Mouse (Mus musculus) limb, embryonic 12.5 days (tissue): ENCODE data around the gene Limd1. TPM values are rescaled to one million over a fixed set of nuclear protein-coding genes. Genes with fewer than 3 reads are reported as not detected.

ENCODE experiments used
- ATAC-seq: fragments of 200-750 bp; cut with Nextera tagmentation; 2 replicates; pipeline ENCODE4 v1.8.0; 2017; ENCODE audit warnings: low read depth, moderate TSS enrichment; ENCODE audit not compliant: insufficient number of reproducible peaks, insufficient read depth, low FRiP score, low TSS enrichment
- H3K27ac ChIP-seq: fragments of 300-500 bp; sonication (generic); 2 replicates; pipeline ENCODE4 v1.5.1; 2016; ENCODE audit warnings: mild to moderate bottlenecking, moderate library complexity
- H3K27me3 ChIP-seq: fragments of 300-500 bp; sonication (generic); 2 replicates; pipeline ENCODE4 v1.6.1; 2016; ENCODE audit warnings: mild to moderate bottlenecking, moderate library complexity
- H3K36me3 ChIP-seq: fragments of 300-500 bp; sonication (generic); 2 replicates; pipeline ENCODE4 v1.6.1; 2016; ENCODE audit warnings: mild to moderate bottlenecking, moderate library complexity
- H3K4me1 ChIP-seq: fragments of 300-500 bp; sonication (generic); replicated peaks from 2 replicates; pipeline ENCODE4 v1.6.1; 2016
- H3K4me2 ChIP-seq: fragments of 300-500 bp; sonication (generic); 2 replicates; pipeline ENCODE4 v1.6.1; 2016; ENCODE audit warnings: mild to moderate bottlenecking, moderate library complexity
- H3K4me3 ChIP-seq: fragments of 300-500 bp; sonication (generic); replicated peaks from 2 replicates; pipeline ENCODE4 v1.5.1; 2016; ENCODE audit warnings: mild to moderate bottlenecking
- H3K9ac ChIP-seq: fragments of 300-500 bp; sonication (generic); replicated peaks from 2 replicates; pipeline ENCODE4 v1.6.1; 2016; ENCODE audit warnings: mild to moderate bottlenecking, moderate library complexity
- H3K9me3 ChIP-seq: fragments of 300-500 bp; sonication (generic); 2 replicates; pipeline ENCODE4 v1.6.1; 2016; ENCODE audit warnings: mild to moderate bottlenecking, moderate library complexity
- WGBS: fragments of 180-500 bp; shearing (Covaris S2); methylation state at CpG from one replicate; pipeline ENCODE4 v1.1.7; 2016; 5-methylcytosine and 5-hydroxymethylcytosine counted together
- polyA plus RNA-seq: library from polyadenylated mRNA; unstranded; fragments of >200 nt; fragmentation: Nextera tagmentation; extraction: Ambion mirVana; gene quantifications from 2 replicates; pipeline ENCODE4 v1.2.1, GENCODE M21; 2016

Limd1 gene
- polyA plus RNA-seq, 1 experiment from 2014 or later, result 53.6 TPM

DNA sequence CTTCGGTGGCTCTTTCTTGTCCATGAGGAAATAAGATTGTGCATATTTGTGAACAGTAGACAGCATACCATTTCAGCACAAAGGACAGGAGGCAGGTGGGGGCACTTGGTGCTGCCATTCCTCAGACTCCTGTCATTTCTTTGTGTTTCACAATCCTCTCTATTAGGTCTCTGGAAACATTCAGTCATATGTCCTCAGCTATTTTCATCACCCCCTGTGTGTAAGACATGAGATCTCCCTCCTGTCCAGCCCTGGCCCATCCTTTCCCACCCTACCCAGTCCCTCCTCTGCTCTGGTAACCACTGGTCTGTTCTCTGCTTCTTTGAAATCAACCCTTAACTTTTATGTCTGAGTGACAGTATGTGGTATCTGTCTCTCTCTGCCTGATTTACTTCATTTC lies 5.1 kb downstream of the Limd1 start:
- H3K27ac ChIP-seq, result no peak overlapping the region
- H3K36me3 ChIP-seq, result peaks cover 63% of the 10 kb centered on the region
- H3K27me3 ChIP-seq, result no peaks in the 10 kb centered on the region
- H3K4me2 ChIP-seq, result no peak overlapping the region
- no peaks in the 10 kb centered on the region for H3K9me3 ChIP-seq
- no peak overlapping the region for H3K4me3 ChIP-seq
- WGBS, result 96% methylated on average over 1 of the region's 1 CpGs
- H3K4me1 ChIP-seq, result peaks cover 54% of the 10 kb centered on the region
- no peak for ATAC-seq
- no peak overlapping the region for H3K9ac ChIP-seq

DNA sequence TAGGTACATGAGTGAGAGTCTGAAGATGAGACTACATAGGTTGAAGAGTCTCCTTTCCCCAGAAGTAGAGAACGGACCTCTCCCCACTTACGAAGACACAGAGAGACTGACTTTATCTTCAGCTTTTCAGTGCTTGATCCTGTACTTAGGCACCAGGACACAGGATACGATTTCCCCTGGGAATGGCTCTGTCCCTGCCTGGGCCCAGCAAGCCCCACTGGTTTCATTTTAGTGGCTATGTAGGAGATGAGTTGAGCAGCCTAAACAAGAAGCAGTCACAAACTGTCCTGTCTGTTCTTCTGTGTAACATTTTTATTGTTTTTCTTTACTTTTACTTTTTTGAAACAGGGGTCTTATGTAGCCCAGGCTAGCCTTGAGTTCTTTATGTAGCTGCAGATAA lies 6.3 kb downstream of the Limd1 start:
- Histone ChIP-seq H3K4me1 (peaks cover 59% of the 10 kb centered on the region), H3K9me3 (no peaks in the 10 kb centered on the region), H3K4me3 (no peak overlapping the region), H3K36me3 (peaks cover 66% of the 10 kb centered on the region), H3K4me2 (no peak overlapping the region), H3K27ac (no peak overlapping the region), H3K27me3 (no peaks in the 10 kb centered on the region), H3K9ac (no peak overlapping the region)
- no peak for ATAC-seq
- WGBS, result 87% methylated on average over 3 of the region's 3 CpGs

GRCm38 (mm10) chr9:123485561-123485960 lies 7.1 kb downstream of the Limd1 start:
- no peaks in the 10 kb centered on the region for H3K27me3 ChIP-seq
- peaks cover 59% of the 10 kb centered on the region for H3K4me1 ChIP-seq
- H3K27ac ChIP-seq, result no peak overlapping the region
- H3K4me2 ChIP-seq, result no peak overlapping the region
- WGBS, result 94% methylated on average over 4 of the region's 4 CpGs
- no peaks in the 10 kb centered on the region for H3K9me3 ChIP-seq
- ATAC-seq, result no peak
- H3K36me3 ChIP-seq, result peaks cover 60% of the 10 kb centered on the region
- no peak overlapping the region for H3K9ac ChIP-seq
- no peak overlapping the region for H3K4me3 ChIP-seq

GRCm38 (mm10) chr9:123486635-123487034 lies 8.1 kb downstream of the Limd1 start:
- 71% methylated on average over 3 of the region's 3 CpGs for whole genome bisulfite sequencing
- Histone ChIP-seq H3K9ac (no peak overlapping the region), H3K9me3 (no peaks in the 10 kb centered on the region), H3K36me3 (peaks cover 53% of the 10 kb centered on the region), H3K27ac (no peak overlapping the region), H3K27me3 (no peaks in the 10 kb centered on the region), H3K4me2 (no peak overlapping the region), H3K4me3 (no peak overlapping the region), H3K4me1 (peaks cover 56% of the 10 kb centered on the region)
- ATAC-seq, result no peak

DNA sequence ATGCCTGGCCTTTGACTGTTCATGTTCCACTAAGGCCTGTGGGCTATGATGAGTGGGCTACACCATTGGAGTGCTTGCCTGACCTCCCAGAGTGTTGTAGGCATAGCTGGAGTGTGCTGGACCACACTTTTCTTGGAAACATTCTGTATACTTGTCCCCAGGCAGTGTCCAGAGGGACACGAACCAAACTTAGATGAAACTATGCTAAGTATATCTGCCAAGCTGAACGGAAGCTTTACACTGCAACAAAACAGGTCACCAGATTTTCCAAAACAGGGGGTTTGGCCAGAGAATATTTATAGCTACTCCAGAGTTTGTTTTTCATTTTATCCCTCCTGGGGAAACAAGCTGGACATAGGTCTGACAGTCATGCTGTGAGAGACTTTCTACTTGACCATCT lies 10.6 kb downstream of the Limd1 start:
- no peak for ATAC-seq
- Histone ChIP-seq H3K4me2 (no peak overlapping the region), H3K4me3 (no peak overlapping the region), H3K4me1 (peaks cover 45% of the 10 kb centered on the region), H3K27me3 (no peaks in the 10 kb centered on the region), H3K27ac (no peak overlapping the region), H3K36me3 (peaks cover 38% of the 10 kb centered on the region), H3K9ac (no peak overlapping the region), H3K9me3 (no peaks in the 10 kb centered on the region)
- WGBS, result 86% methylated on average over 2 of the region's 2 CpGs

- Histone ChIP-seq H3K4me1 (peaks cover 45% of the 10 kb centered on the region), H3K27me3 (no peaks in the 10 kb centered on the region), H3K4me2 (no peak overlapping the region), H3K9ac (no peak overlapping the region), H3K9me3 (no peaks in the 10 kb centered on the region), H3K27ac (0 out of 2 replicates have a peak overlapping the region, but pooled peaks have one; percentile 7), H3K36me3 (peaks cover 31% of the 10 kb centered on the region), H3K4me3 (no peak overlapping the region)
- WGBS, result 63% methylated on average over 9 of the region's 9 CpGs
- ATAC-seq, result peak; percentile 22; the same call in 1 of the 2 replicates
Measured at GRCm38 (mm10) chr9:123489727-123490343, 11.3 kb downstream of the Limd1 start.

DNA sequence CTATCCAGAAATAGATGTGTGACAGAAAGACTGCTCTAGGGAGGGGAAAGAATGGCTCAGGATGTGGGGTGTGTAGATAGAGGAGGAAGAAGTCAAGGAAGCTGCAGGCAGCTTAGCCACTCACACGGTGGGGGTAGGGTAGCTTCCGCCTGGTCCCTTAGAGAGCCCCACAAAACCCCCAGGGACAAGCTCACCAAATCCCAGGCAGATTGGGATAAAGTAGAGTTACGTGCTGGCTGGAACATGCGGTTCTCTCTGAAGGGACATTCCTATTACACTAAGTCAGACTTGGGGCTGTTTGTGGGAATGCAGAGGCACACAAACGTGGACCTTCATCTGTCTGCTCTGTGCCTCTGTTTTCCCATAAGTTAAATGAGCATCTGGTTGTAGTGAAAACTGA lies 12.4 kb downstream of the Limd1 start:
- H3K4me3 ChIP-seq, result no peak overlapping the region
- 67% methylated on average over 5 of the region's 5 CpGs for WGBS
- no peaks in the 10 kb centered on the region for H3K27me3 ChIP-seq
- H3K4me1 ChIP-seq, result peaks cover 53% of the 10 kb centered on the region
- peak overlapping the region; percentile 42; the same call in 1 of the 2 replicates for H3K27ac ChIP-seq
- no peaks in the 10 kb centered on the region for H3K9me3 ChIP-seq
- no peak for ATAC-seq
- H3K36me3 ChIP-seq, result peaks cover 20% of the 10 kb centered on the region; the same call in 1 of the 2 replicates
- no peak overlapping the region for H3K4me2 ChIP-seq
- H3K9ac ChIP-seq, result no peak overlapping the region

DNA sequence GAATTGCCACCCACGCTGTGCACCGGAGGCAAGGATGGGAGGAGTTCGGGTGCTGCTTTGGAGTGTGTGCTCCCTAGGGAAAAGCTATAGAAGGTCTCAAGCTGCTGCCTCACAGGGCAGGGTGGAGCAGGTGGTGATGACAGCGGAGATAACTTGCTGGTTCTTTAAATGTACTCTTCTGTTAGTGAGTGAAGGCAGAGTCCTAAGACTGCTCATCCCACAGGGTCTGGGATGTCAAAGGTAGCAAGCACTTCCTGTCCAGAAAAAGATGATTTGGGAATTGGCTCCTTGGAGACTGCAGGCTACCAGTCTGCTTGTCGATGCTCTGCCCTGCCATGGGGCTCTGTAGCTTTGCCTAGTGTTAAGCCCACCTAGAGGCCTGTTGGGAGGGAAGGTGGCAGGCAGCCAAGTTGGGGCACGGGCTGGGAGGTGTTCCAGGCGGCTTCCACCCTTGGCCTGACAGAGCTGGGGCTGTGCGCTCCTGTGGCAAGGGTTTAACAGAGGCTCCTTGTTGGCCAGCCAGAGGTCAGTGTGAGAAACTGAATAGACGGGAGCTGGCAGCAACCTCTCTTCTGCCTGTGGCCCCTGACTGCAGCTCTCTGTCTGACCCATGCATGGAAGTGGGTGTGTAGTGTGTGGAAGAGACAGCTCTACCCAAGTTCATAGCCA lies 13.5 kb downstream of the Limd1 start:
- ATAC-seq, result peak; percentile 79; the same call in 1 of the 2 replicates
- H3K27me3 ChIP-seq, result no peaks in the 10 kb centered on the region

GRCm38 (mm10) chr9:123496665-123497064 lies 18.2 kb downstream of the Limd1 start:
- H3K4me2 ChIP-seq, result peak overlapping the region; percentile 47

More for the DNA sequence above, 13.5 kb downstream of the Limd1 start:
- Histone ChIP-seq H3K4me3 (no peak overlapping the region), H3K9me3 (no peaks in the 10 kb centered on the region), H3K4me2 (0 out of 2 replicates have a peak overlapping the region, but pooled peaks have one; percentile 13), H3K4me1 (peaks cover 58% of the 10 kb centered on the region), H3K27ac (peak overlapping the region; percentile 81), H3K9ac (no peak overlapping the region), H3K36me3 (peaks cover 9% of the 10 kb centered on the region; the same call in 1 of the 2 replicates)
- 73% methylated on average over 9 of the region's 9 CpGs for WGBS

DNA sequence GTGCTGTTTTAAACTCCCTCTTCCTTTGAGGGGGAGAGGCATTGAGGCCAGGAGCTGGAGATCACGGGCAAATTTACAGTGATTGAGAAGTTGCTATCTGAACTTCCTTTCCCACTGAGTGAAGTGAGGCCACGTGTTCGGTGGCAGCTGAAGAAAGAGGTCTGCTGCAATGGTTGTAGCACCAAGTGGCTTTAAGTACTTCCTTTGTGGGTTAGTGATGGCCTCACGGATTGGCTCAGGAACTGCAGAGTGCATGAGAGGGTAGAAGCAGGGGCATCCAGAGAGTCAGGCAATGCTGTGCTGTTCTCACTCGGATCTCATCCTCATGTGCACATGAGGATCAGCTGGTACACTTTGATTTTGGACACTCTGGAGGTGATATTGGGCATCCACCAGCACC lies 19.4 kb downstream of the Limd1 start:
- H3K4me3 ChIP-seq, result no peak overlapping the region
- no peak overlapping the region for H3K4me2 ChIP-seq
- H3K36me3 ChIP-seq, result peaks cover 22% of the 10 kb centered on the region
- H3K27me3 ChIP-seq, result no peaks in the 10 kb centered on the region
- no peak for ATAC-seq
- no peak overlapping the region for H3K27ac ChIP-seq
- H3K9ac ChIP-seq, result no peak overlapping the region
- 87% methylated on average over 5 of the region's 5 CpGs for WGBS
- H3K9me3 ChIP-seq, result no peaks in the 10 kb centered on the region
- H3K4me1 ChIP-seq, result peaks cover 21% of the 10 kb centered on the region

More at GRCm38 (mm10) chr9:123496665-123497064, 18.2 kb downstream of the Limd1 start:
- 3% methylated on average over 13 of the region's 13 CpGs for WGBS
- 0 out of 2 replicates have a peak overlapping the region, but pooled peaks have one; percentile 40 for H3K9ac ChIP-seq
- no peak overlapping the region for H3K27ac ChIP-seq
- no peak for ATAC-seq
- H3K4me1 ChIP-seq, result peaks cover 31% of the 10 kb centered on the region
- H3K4me3 ChIP-seq, result peak overlapping the region; percentile 19
- H3K36me3 ChIP-seq, result peaks cover 14% of the 10 kb centered on the region
- no peaks in the 10 kb centered on the region for H3K27me3 ChIP-seq
- H3K9me3 ChIP-seq, result no peaks in the 10 kb centered on the region

GRCm38 (mm10) chr9:123500480-123500879 lies 22.0 kb downstream of the Limd1 start:
- Histone ChIP-seq H3K27ac (no peak overlapping the region), H3K4me2 (no peak overlapping the region), H3K9me3 (no peaks in the 10 kb centered on the region), H3K9ac (no peak overlapping the region), H3K4me1 (peaks cover 18% of the 10 kb centered on the region), H3K27me3 (no peaks in the 10 kb centered on the region), H3K36me3 (peaks cover 30% of the 10 kb centered on the region), H3K4me3 (no peak overlapping the region)
- no peak for ATAC-seq
- WGBS, result 88% methylated on average over 4 of the region's 4 CpGs
